Mouse (Mus musculus) liver, postnatal 0 days (tissue): ENCODE measurements around the gene Hist1h2bp.

Experiments used
- CTCF ChIP-seq: sonication (generic); IDR thresholded peaks from 2 replicates; pipeline ENCODE4 v1.5.1; 2016; ENCODE audit warnings: antibody characterized with exemption, low read depth
- EP300 ChIP-seq: IDR thresholded peaks from 2 replicates; pipeline ENCODE4 v1.6.1; 2016; ENCODE audit warnings: antibody characterized with exemption, low read depth, mild to moderate bottlenecking

- TF ChIP-seq EP300 (no peak), CTCF (no peak)
Observed at GRCm38 (mm10) chr13:21828511-21828910, 41.2 kb downstream of the Hist1h2bp start.
